Mouse (Mus musculus) CH12.LX (cell line): Measurements from ENCODE around the gene Plekha6. TPM values are rescaled to one million over a fixed set of nuclear protein-coding genes. Genes with fewer than 3 reads are reported as not detected.

Source experiments
- DNase-seq: peaks from one replicate; pipeline ENCODE4 v3.0.0-alpha.2; 2013; ENCODE audit errors: extremely low read depth
- H3K27ac ChIP-seq: 2 replicates; pipeline ENCODE4 v1.5.1; 2012; ENCODE audit warnings: low read depth, mild to moderate bottlenecking, control low read depth, moderate library complexity; ENCODE audit not compliant: insufficient read depth
- H3K27me3 ChIP-seq: replicated peaks from 2 replicates; pipeline ENCODE3; 2012; ENCODE audit warnings: inconsistent platforms
- H3K36me3 ChIP-seq, 2 experiments: replicated peaks in 1 of 2; 2 replicates each; pipeline versions ENCODE3 to v1.6.1; 2012; ENCODE audit warnings: inconsistent platforms in 1 of 2, low read length in 1 of 2, mild to moderate bottlenecking in 1 of 2, mixed read lengths in 1 of 2, moderate library complexity in 1 of 2; ENCODE audit not compliant: control insufficient read depth in 1 of 2, insufficient read depth in 1 of 2
- H3K4me1 ChIP-seq, 2 experiments: 2 replicates each; pipeline ENCODE4 v1.6.1; 2012; ENCODE audit warnings: inconsistent platforms in 1 of 2, moderate library complexity in 1 of 2; ENCODE audit not compliant: insufficient read depth in 2 of 2, control insufficient read depth in 1 of 2
- H3K4me2 ChIP-seq: 2 replicates; pipeline ENCODE4 v1.6.1; 2012; ENCODE audit warnings: low read depth, mild to moderate bottlenecking, control low read depth; ENCODE audit not compliant: poor library complexity, insufficient read depth, severe bottlenecking
- H3K4me3 ChIP-seq, 3 experiments: fragments of 150-350 bp in 1 of 3; sonication (generic) in 1 of 3; replicated peaks in 1 of 3; 2 replicates each; pipeline versions ENCODE3 to v1.5.1; 2011 to 2012; ENCODE audit warnings: low read depth in 2 of 3, low read length in 2 of 3, mild to moderate bottlenecking in 2 of 3, moderate library complexity in 2 of 3, control low read depth in 1 of 3, improper control_type of control experiment in 1 of 3, inconsistent platforms in 1 of 3, mixed read lengths in 1 of 3; ENCODE audit not compliant: poor library complexity in 1 of 3
- H3K79me2 ChIP-seq: replicated peaks from 2 replicates; pipeline ENCODE4 v1.6.1; 2012; ENCODE audit warnings: mild to moderate bottlenecking, moderate library complexity; ENCODE audit not compliant: control insufficient read depth, poor library complexity, insufficient read depth, severe bottlenecking; ENCODE audit errors: extremely low read depth
- H3K9ac ChIP-seq: 2 replicates; pipeline ENCODE4 v1.6.1; 2012; ENCODE audit warnings: low read depth, mild to moderate bottlenecking, control low read depth, moderate library complexity; ENCODE audit not compliant: insufficient read depth
- H3K9me3 ChIP-seq: replicated peaks from 2 replicates; pipeline ENCODE3; 2012; ENCODE audit warnings: low read length, inconsistent platforms, mixed read lengths
- ELF1 ChIP-seq: IDR thresholded peaks from 2 replicates; pipeline ENCODE4 v1.6.1; 2014; ENCODE audit warnings: low read depth, mild to moderate bottlenecking, inconsistent platforms, low read length, improper control_type of control experiment
- EP300 ChIP-seq: IDR thresholded peaks from 2 replicates; pipeline ENCODE4 v1.6.1; 2011; ENCODE audit warnings: low read length, improper control_type of control experiment
- GABPA ChIP-seq: IDR thresholded peaks from 2 replicates; pipeline ENCODE4 v1.6.1; 2012; ENCODE audit warnings: low read depth, low read length, improper control_type of control experiment, inconsistent platforms; ENCODE audit not compliant: insufficient replicate concordance
- JUN ChIP-seq: IDR thresholded peaks from 2 replicates; pipeline ENCODE4 v1.6.1; 2011; ENCODE audit warnings: low read depth, mild to moderate bottlenecking, low read length, improper control_type of control experiment, moderate library complexity; ENCODE audit not compliant: insufficient read depth
- KAT2A ChIP-seq: IDR thresholded peaks from 2 replicates; pipeline ENCODE4 v1.6.1; 2012; ENCODE audit warnings: low read length, improper control_type of control experiment, inconsistent platforms; ENCODE audit not compliant: insufficient replicate concordance
- MAFK ChIP-seq: IDR thresholded peaks from 2 replicates; pipeline ENCODE4 v1.6.1; 2011; ENCODE audit warnings: low read length, improper control_type of control experiment; ENCODE audit not compliant: insufficient replicate concordance
- MEF2A ChIP-seq: IDR thresholded peaks from 2 replicates; pipeline ENCODE4 v1.6.1; 2014; ENCODE audit warnings: low read depth, mild to moderate bottlenecking, inconsistent platforms, low read length, improper control_type of control experiment, borderline replicate concordance
- MXI1 ChIP-seq: IDR thresholded peaks from 2 replicates; pipeline ENCODE4 v1.6.1; 2011; ENCODE audit warnings: mild to moderate bottlenecking, low read depth, low read length, improper control_type of control experiment
- NELFE ChIP-seq: IDR thresholded peaks from 2 replicates; pipeline ENCODE4 v1.6.1; 2011; ENCODE audit warnings: low read depth, low read length, improper control_type of control experiment
- NRF1 ChIP-seq: IDR thresholded peaks from 2 replicates; pipeline ENCODE4 v1.6.1; 2014; ENCODE audit warnings: low read depth, mild to moderate bottlenecking, inconsistent platforms, low read length, improper control_type of control experiment, moderate library complexity
- PAX5 ChIP-seq: IDR thresholded peaks from 2 replicates; pipeline ENCODE4 v1.6.1; 2012; ENCODE audit warnings: low read length, inconsistent platforms, mixed read lengths
- POLR2A ChIP-seq: IDR thresholded peaks from 2 replicates; pipeline ENCODE4 v1.6.1; 2011; ENCODE audit warnings: low read depth, mild to moderate bottlenecking, improper control_type of control experiment, low read length
- POLR2AphosphoS2 ChIP-seq: IDR thresholded peaks from 2 replicates; pipeline ENCODE4 v1.6.1; 2011; ENCODE audit warnings: low read depth, low read length, improper control_type of control experiment
- RCOR1 ChIP-seq: conservative IDR thresholded peaks from 2 replicates; pipeline ENCODE4 v1.6.1; 2012; ENCODE audit warnings: low read depth, mild to moderate bottlenecking, inconsistent platforms, low read length, improper control_type of control experiment
- SIN3A ChIP-seq: IDR thresholded peaks from 2 replicates; pipeline ENCODE4 v1.6.1; 2012; ENCODE audit warnings: low read length, improper control_type of control experiment, inconsistent platforms
- TBP ChIP-seq: conservative IDR thresholded peaks from 2 replicates; pipeline ENCODE4 v1.6.1; 2011; ENCODE audit warnings: low read depth, low read length, improper control_type of control experiment
- TCF12 ChIP-seq: IDR thresholded peaks from 2 replicates; pipeline ENCODE4 v1.6.1; 2014; ENCODE audit warnings: low read depth, mild to moderate bottlenecking, inconsistent platforms, low read length, improper control_type of control experiment
- USF2 ChIP-seq: conservative IDR thresholded peaks from 2 replicates; pipeline ENCODE4 v1.6.1; 2011; ENCODE audit warnings: low read depth, low read length, improper control_type of control experiment
- ZKSCAN1 ChIP-seq: IDR thresholded peaks from 2 replicates; pipeline ENCODE4 v1.6.1; 2012; ENCODE audit warnings: low read depth, inconsistent platforms, low read length, improper control_type of control experiment, borderline replicate concordance
- dilution Hi-C: fragments of 300-500 bp; cut with MboI; formaldehyde crosslinking; loops from 2 replicates; pipeline ENCODE4 v1.14.3; 2020; ENCODE audit warnings: low sequenced_read_pairs; ENCODE audit not compliant: extremely low pct_unique_long_range_greater_than_20kb, extremely low pct_ligation_motif_present
- in situ Hi-C: fragments of 300-500 bp; cut with MboI; formaldehyde crosslinking; loops from 3 replicates; pipeline ENCODE4 v1.14.3; 2019; ENCODE audit warnings: low sequenced_read_pairs, low pct_ligation_motif_present, low pct_unique_long_range_greater_than_20kb, mixed read lengths
- polyA plus RNA-seq: library from polyadenylated mRNA; unstranded; fragments of >175 nt; gene quantifications from 2 replicates; pipeline ENCODE4 v1.2.1, GENCODE M21; 2012; ENCODE audit warnings: low read depth; ENCODE audit not compliant: insufficient read length
- total RNA-seq, 2 experiments: library from RNA; depleted of rRNA; stranded (reverse); fragments of 300-350 nt in 1 of 2; fragments of >200 nt in 1 of 2; gene quantifications; 2 replicates each; pipeline ENCODE4 v1.2.3; 2012 to 2014

Plekha6 gene
- total and polyA plus RNA-seq, 3 experiments: 0.07 TPM; not detected in 2

- H3K4me2 ChIP-seq: no peak overlapping the region
- TF ChIP-seq MEF2A (no peak), ZKSCAN1 (no peak), USF2 (no peak), JUN (no peak), TCF12 (no peak), PAX5 (no peak), MAFK (no peak), RCOR1 (no peak), ELF1 (no peak), NELFE (no peak), KAT2A (no peak), GABPA (no peak), POLR2A (no peak), POLR2AphosphoS2 (no peak), MXI1 (no peak), NRF1 (no peak)
- dilution Hi-C loops (no loop called here), in situ Hi-C loops (no loop called here)
- H3K27me3 ChIP-seq: peaks cover 56% of the 10 kb centered on the region
- H3K36me3 ChIP-seq: no peaks in the 10 kb centered on the region
- no peak overlapping the region for H3K9ac ChIP-seq
- no peak for DNase-seq
- H3K4me1 ChIP-seq: peaks cover 0 to 9% of the 10 kb centered on the region in 2 experiments; a peak in 1 of 4 replicates
- H3K79me2 ChIP-seq: no peaks in the 10 kb centered on the region
- H3K9me3 ChIP-seq: no peaks in the 10 kb centered on the region
- no peak overlapping the region for H3K4me3 ChIP-seq
- H3K27ac ChIP-seq: no peak overlapping the region
Observed at GRCm38 (mm10) chr1:133208086-133208815, 44.2 kb downstream of the Plekha6 start.

- Histone ChIP-seq H3K27ac (no peak overlapping the region), H3K4me2 (no peak overlapping the region), H3K27me3 (peaks cover 61% of the 10 kb centered on the region), H3K36me3 (no peaks in the 10 kb centered on the region), H3K4me1 (peaks cover 0 to 9% of the 10 kb centered on the region in 2 experiments; a peak in 2 of 4 replicates), H3K4me3 (no peak overlapping the region), H3K9ac (no peak overlapping the region), H3K79me2 (no peaks in the 10 kb centered on the region), H3K9me3 (no peaks in the 10 kb centered on the region)
- TF ChIP-seq TBP (no peak), EP300 (no peak), SIN3A (no peak)
- dilution Hi-C loops: no loop called here
- no peak for DNase-seq
- in situ Hi-C loops: no loop called here
Observed at GRCm38 (mm10) chr1:133209036-133209435, 45.0 kb downstream of the Plekha6 start.
